Mouse (Mus musculus) gastrocnemius, postnatal 36 days (tissue): ENCODE results near the gene Lsp1. TPM values are rescaled to one million over a fixed set of nuclear protein-coding genes. Genes with fewer than 3 reads are reported as not detected.

ENCODE experiments used
- DNase-seq, 2 experiments: peaks; one replicate each; pipeline ENCODE4 v3.0.0; 2022
- intact Hi-C: fragments of 180-260 bp; cut with DNase I; formaldehyde crosslinking; loops from one replicate; pipeline ENCODE4 v1.15.1; 2025
- long read RNA-seq, 2 experiments: library from polyadenylated mRNA; stranded (forward); transcript quantifications; one replicate each; pipeline ENCODE4 v2.0.0; 2021
- total RNA-seq, 2 experiments: library from RNA; stranded (reverse); gene quantifications; 2 replicates each; pipeline ENCODE4 v1.2.3; 2021

Lsp1 gene
- 10 to 100 TPM; 37.2 to 75.3 TPM for total RNA-seq
- long read RNA-seq, experiment 1, partial matches to known transcripts = 83 of 118 reads
- long read RNA-seq, experiment 1, other reads (novel, unspliced or antisense) = 33 of 118 reads
- long read RNA-seq, experiment 2, partial matches to known transcripts = 43 of 73 reads
- long read RNA-seq, experiment 2, other reads (novel, unspliced or antisense) = 28 of 73 reads

DNA sequence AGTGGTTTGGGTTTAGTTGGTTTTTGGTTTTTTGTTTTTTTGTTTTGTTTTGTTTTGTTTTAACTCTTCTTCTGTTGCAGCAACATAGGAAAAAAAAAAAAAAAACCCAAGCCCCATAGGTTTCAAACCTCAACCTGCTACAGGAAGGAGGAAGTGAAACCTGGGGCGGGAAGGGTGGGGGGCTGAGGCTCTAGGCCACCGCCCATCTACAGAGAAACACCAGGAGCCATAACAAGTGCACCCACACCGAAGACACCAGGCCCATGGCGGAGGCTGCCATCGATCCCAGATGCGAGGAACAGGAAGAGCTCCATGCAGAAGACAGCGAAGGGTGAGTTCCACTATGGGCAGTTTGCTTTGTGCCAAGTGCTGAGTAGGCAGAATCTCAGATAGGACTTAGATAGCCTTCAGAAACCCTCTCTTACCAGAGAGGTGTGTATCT is at the start of gene Lsp1:
TSS of gene Lsp1 (plus strand) at position 174 of the 442 bp plus-strand sequence.
- DNase-seq = no peak
- intact Hi-C loops = no loop called here

- intact Hi-C loops = no loop called here
- DNase-seq = no peak
These were observed 47.3 kb upstream of the Lsp1 start for GRCm38 (mm10) chr7:142413285-142413684.

DNA sequence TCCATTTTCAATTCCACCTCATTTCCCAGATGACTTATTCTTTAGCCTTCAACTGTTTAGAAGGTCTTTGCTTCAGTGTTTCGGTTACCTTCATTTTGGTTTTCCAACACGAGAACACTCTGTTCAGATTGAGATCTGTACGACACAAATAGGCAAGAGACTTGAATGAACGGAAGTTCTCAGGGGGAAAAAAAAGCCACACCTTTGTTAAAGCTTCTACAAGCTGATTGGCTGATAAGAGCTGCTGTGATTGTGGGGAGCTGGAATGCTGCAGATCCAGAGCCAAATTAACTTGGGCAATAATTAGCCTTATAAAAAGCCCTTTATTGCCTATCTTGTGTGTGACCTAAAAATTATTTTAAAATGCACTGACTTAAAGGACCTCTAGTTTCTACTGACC is 45.3 kb upstream of the Lsp1 start:
- DNase-seq = no peak
- intact Hi-C loops = no loop called here

GRCm38 (mm10) chr7:142416225-142416624 is 44.4 kb upstream of the Lsp1 start:
- DNase-seq = no peak
- intact Hi-C loops = no loop called here

DNA sequence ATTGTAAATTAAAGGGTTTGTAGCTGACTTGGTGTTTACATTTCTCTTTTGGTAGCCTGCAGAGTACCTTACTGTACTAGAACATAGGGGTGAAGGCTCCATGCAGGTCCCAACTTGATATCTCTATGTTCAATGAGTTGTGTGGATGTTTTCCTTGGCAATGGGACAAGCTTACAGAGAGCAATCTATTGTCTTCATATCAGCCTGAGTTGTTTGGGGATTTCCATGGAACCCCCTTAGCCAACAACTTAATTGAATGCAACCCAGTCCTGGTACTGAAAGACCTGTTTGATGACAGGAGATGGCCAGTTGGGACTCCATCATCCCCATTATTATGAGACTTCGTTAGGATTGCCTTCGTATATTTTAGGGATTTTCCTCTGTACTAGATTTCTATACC is 42.6 kb upstream of the Lsp1 start:
- DNase-seq = no peak
- intact Hi-C loops = no loop called here

- intact Hi-C loops = no loop called here
- DNase-seq = no peak
These were observed 41.9 kb upstream of the Lsp1 start for GRCm38 (mm10) chr7:142418679-142419078.

GRCm38 (mm10) chr7:142419887-142420286 is 40.7 kb upstream of the Lsp1 start:
- DNase-seq = no peak
- intact Hi-C loops = no loop called here

GRCm38 (mm10) chr7:142421826-142422225 is 38.8 kb upstream of the Lsp1 start:
- intact Hi-C loops = no loop called here
- no peak for DNase-seq

DNA sequence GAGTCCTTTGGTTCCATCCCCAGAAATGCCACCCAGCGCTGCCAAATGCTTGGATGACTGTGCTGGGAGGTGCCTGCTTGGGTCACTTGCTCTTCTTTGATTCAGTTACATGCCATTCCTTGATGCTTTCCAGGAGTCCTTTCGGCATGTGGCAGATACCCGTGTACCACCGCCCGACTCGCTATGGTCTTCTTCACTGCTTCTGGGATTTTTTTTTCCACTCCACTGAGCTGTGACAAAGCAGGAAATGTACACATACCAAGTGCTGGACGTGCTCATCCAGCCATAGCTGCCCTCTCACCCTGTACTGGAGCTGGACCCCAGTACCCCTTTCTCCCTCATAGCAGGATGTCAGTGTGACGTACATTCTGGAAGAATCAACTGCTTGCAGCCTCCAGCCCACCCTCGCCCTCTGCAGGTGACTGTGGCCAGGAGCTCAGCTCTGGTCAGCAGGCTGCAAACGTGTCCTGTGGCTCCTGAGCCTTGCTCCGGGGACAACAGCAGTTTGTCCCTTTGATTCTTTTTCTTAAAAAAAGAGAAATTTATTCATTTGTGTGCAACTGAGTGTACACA is 34.9 kb upstream of the Lsp1 start:
- peak in 1 of 2 experiments; percentile 27 for DNase-seq

GRCm38 (mm10) chr7:142428213-142428612 is 32.4 kb upstream of the Lsp1 start:
- DNase-seq = no peak
- intact Hi-C loops = no loop called here

More for the DNA sequence above, 34.9 kb upstream of the Lsp1 start:
- intact Hi-C loops = loop anchor here (2.0 kb wide), 1 partner anchor 91 kb away; no protein-coding TSS in a partner anchor

- intact Hi-C loops = loop anchor here (5.0 kb wide), 1 partner anchor 38 kb away; no protein-coding TSS in a partner anchor
- peak in 1 of 2 experiments; percentile 26 for DNase-seq
These were observed 30.4 kb upstream of the Lsp1 start for GRCm38 (mm10) chr7:142430160-142430678.

DNA sequence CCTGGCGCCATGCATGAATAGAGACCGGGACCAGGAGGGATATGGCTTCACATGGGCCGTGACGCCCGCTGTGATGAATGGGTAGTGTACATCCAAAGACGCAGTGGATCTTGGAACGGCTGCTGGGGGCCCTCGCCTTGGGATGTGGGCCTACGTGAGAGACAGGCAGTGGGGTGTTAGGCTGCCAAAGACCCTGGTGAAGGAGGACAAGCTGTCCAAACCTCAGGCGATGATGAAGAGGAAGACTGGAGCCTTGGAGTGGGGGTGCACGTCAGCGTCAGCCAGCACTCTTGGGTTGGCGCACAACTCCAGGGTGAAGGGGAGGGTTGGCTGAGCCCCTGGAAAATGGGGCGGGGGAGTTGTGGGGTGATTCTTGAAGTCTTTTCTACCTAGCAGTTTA is 29.5 kb upstream of the Lsp1 start:
- no peak for DNase-seq
- intact Hi-C loops = loop anchor here (5.0 kb wide), 1 partner anchor 39 kb away; no protein-coding TSS in a partner anchor

DNA sequence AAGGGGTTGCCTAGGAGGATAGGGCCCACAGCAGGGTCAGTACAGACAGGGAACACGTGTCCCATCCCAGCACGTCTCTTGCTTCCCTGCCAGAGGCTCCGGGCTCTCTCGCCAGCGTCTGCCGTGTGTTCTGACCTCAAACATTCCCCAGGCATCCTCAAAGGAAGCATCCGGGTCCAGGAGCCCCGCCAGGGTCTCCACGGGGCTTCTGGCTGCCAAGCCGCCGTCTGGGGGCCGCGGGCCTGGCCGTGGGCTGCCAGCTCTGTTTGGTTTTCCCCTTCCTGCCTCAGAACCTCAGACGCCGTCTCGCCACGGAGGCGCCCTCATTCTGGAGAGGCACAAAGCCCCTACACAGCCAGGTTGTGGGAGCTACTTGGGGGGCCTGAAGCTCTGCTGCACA is 27.0 kb upstream of the Lsp1 start:
- DNase-seq = no peak
- intact Hi-C loops = loop anchor here (1.0 to 5.0 kb wide), 2 partner anchors 41 to 100 kb away; no protein-coding TSS in a partner anchor

- intact Hi-C loops = loop anchor here (5.0 kb wide), 1 partner anchor 42 kb away; no protein-coding TSS in a partner anchor
These were observed 26.3 kb upstream of the Lsp1 start, which contains the start of gene Syt8 for GRCm38 (mm10) chr7:142434137-142434865. Syt8 (plus strand) TSS chr7:142434850.

GRCm38 (mm10) chr7:142435524-142435923 is 25.1 kb upstream of the Lsp1 start:
- DNase-seq = peak in 1 of 2 experiments; percentile 48
- intact Hi-C loops = no loop called here

More at GRCm38 (mm10) chr7:142434137-142434865, 26.3 kb upstream of the Lsp1 start, which contains the start of gene Syt8:
- DNase-seq = no peak

DNA sequence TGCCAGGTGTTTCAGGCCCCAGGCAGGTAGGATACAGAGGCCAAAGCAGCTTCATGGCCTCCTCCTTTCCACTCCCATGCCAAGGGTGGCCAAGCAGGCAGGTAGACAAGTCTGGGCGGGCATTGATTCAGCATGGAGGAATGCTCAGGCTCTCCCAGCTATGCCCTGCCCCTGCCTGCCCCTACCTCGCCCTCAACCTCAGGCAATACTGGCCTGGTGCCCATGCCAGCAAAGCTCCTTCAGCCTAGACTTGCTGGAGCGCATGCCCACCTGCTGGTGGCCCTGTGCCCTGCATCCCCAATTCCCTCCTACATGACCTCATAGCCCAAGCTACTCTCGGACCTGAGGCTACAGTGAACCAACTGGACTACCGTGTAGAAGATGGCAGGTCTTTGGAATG is 23.3 kb upstream of the Lsp1 start:
- no peak for DNase-seq
- intact Hi-C loops = no loop called here

DNA sequence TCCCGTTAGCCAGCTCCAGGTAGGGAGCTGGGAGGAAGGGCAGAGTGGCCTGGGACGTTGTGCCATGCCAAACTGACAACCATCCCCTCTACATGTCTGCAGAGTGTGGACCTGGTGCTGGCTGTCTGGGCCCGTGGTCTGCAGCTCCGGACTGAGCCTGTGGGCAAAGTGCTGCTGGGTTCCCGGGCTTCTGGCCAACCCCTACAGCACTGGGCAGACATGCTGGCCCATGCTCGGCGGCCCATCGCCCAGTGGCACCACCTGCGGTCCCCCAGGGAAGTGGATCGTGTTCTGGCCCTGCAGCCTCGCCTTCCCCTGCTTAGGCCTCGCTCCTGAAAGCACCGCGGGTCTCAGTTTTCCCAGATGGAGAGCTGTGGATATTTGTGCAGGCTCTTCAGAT is 20.6 kb upstream of the Lsp1 start:
- intact Hi-C loops = loop anchor here (5.0 kb wide), 1 partner anchor 137 kb away; no protein-coding TSS in a partner anchor

DNA sequence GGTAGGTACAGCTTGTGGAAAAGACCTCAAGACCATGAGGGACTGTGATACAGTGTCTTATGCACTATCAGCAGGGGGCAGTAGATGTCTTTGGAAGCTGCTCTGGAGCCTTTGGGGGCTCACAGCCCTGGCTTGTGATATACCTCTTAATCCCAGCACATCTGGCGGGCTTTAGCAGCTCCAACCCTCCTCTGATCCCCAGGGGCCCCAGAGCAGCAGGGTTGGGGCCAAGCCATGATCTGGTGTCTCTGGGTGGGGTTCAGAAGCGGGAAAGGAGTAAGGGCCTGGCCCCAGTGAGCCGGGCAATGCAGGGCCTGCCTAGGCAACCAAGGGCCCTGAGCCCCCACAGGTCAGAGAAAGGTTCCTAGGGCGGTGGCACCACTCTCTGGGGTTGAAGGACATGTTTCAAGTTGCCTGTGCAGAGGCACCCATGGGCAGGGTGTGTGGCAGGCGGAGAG is 19.9 kb upstream of the Lsp1 start:
- DNase-seq = peak; percentile 64 to 70
- intact Hi-C loops = loop anchor here (5.0 kb wide), 1 partner anchor 137 kb away; no protein-coding TSS in a partner anchor

More for the DNA sequence above, 20.6 kb upstream of the Lsp1 start:
- DNase-seq = peak in 1 of 2 experiments; percentile 39

- intact Hi-C loops = loop anchor here (5.0 kb wide), 1 partner anchor 136 kb away; no protein-coding TSS in a partner anchor
- DNase-seq = peak; percentile 63 to 66
These were observed 19.0 kb upstream of the Lsp1 start, which contains the start of gene Tnni2 for GRCm38 (mm10) chr7:142441585-142441984. Tnni2 (plus strand) TSS chr7:142441808.
